Mouse (Mus musculus): ENCODE data around the gene Zcchc3. TPM values are rescaled to one million over a fixed set of nuclear protein-coding genes. Genes with fewer than 3 reads are reported as not detected.

The Zcchc3 gene
- polyA plus RNA-seq, 1 experiment from 2014 or later: 67.7 TPM

- no peaks in the 10 kb centered on the region for H3K27me3 ChIP-seq (ENCODE audit: control insufficient read depth, insufficient read depth, low read length)
- WGBS: under 1% methylated on average over 71 of the region's 86 CpGs
- DNase-seq (ENCODE audit: low spot score): peak; percentile 46
- H3K4me2 ChIP-seq (ENCODE audit: low read depth, low read length): peak overlapping the region; percentile 90
- H3K36me3 ChIP-seq (replicated peaks; ENCODE audit: control insufficient read depth, insufficient read depth, low read depth, low read length): no peaks in the 10 kb centered on the region
- no peak for ATAC-seq (replicated peaks; ENCODE audit: insufficient number of reproducible peaks, low FRiP score, low TSS enrichment, low read depth)
- H3K9me3 ChIP-seq (replicated peaks; ENCODE audit: control insufficient read depth, low read length): no peaks in the 10 kb centered on the region; the same call in 1 of the 2 replicates
- H3K4me1 ChIP-seq (ENCODE audit: control insufficient read depth, insufficient read depth, low read length): peaks cover 6% of the 10 kb centered on the region
- peak overlapping the region; percentile 98 for H3K9ac ChIP-seq (replicated peaks; ENCODE audit: low read length)
- peak overlapping the region; percentile 93 for H3K4me3 ChIP-seq (ENCODE audit: low read depth, low read length)
- peak overlapping the region; percentile 98 for H3K27ac ChIP-seq (replicated peaks; ENCODE audit: low read depth, low read length)
Observed at GRCm38 (mm10) chr2:152413765-152414584, 852 bp downstream of the Zcchc3 start.

- DNase-seq (ENCODE audit: low spot score): no peak
- Histone ChIP-seq H3K9me3 (replicated peaks; ENCODE audit: control insufficient read depth, low read length) (no peaks in the 10 kb centered on the region; the same call in 1 of the 2 replicates), H3K36me3 (replicated peaks; ENCODE audit: control insufficient read depth, insufficient read depth, low read depth, low read length) (no peaks in the 10 kb centered on the region), H3K4me3 (ENCODE audit: low read depth, low read length) (peak overlapping the region; percentile 93), H3K27ac (replicated peaks; ENCODE audit: low read depth, low read length) (peak overlapping the region; percentile 98), H3K9ac (replicated peaks; ENCODE audit: low read length) (peak overlapping the region; percentile 98), H3K4me2 (ENCODE audit: low read depth, low read length) (peak overlapping the region; percentile 90), H3K27me3 (ENCODE audit: control insufficient read depth, insufficient read depth, low read length) (no peaks in the 10 kb centered on the region), H3K4me1 (ENCODE audit: control insufficient read depth, insufficient read depth, low read length) (peaks cover 6% of the 10 kb centered on the region)
- ATAC-seq (replicated peaks; ENCODE audit: insufficient number of reproducible peaks, low FRiP score, low TSS enrichment, low read depth): no peak
- WGBS: 1% methylated on average over 21 of the region's 21 CpGs
Observed at GRCm38 (mm10) chr2:152413158-152413764, 1.6 kb downstream of the Zcchc3 start.

- DNase-seq (ENCODE audit: low spot score) (peak; percentile 39), ATAC-seq (replicated peaks; ENCODE audit: insufficient number of reproducible peaks, low FRiP score, low TSS enrichment, low read depth) (no peak)
- peak overlapping the region; percentile 98 for H3K9ac ChIP-seq (replicated peaks; ENCODE audit: low read length)
- peak overlapping the region; percentile 95 for H3K27ac ChIP-seq (replicated peaks; ENCODE audit: low read depth, low read length)
- WGBS: 2% methylated on average over 15 of the region's 15 CpGs
- H3K4me3 ChIP-seq (ENCODE audit: low read depth, low read length): peak overlapping the region; percentile 93
- no peaks in the 10 kb centered on the region; the same call in 1 of the 2 replicates for H3K9me3 ChIP-seq (replicated peaks; ENCODE audit: control insufficient read depth, low read length)
- H3K36me3 ChIP-seq (replicated peaks; ENCODE audit: control insufficient read depth, insufficient read depth, low read depth, low read length): no peaks in the 10 kb centered on the region
- peak overlapping the region; percentile 90 for H3K4me2 ChIP-seq (ENCODE audit: low read depth, low read length)
- no peaks in the 10 kb centered on the region for H3K27me3 ChIP-seq (ENCODE audit: control insufficient read depth, insufficient read depth, low read length)
- peaks cover 6% of the 10 kb centered on the region for H3K4me1 ChIP-seq (ENCODE audit: control insufficient read depth, insufficient read depth, low read length)
Observed at GRCm38 (mm10) chr2:152412526-152413157, 2.2 kb downstream of the Zcchc3 start.

GRCm38 (mm10) chr2:152411471-152411870, 3.4 kb downstream of the Zcchc3 start:
- Histone ChIP-seq H3K36me3 (replicated peaks; ENCODE audit: control insufficient read depth, insufficient read depth, low read depth, low read length) (no peaks in the 10 kb centered on the region), H3K9ac (replicated peaks; ENCODE audit: low read length) (peak overlapping the region; percentile 60), H3K27ac (replicated peaks; ENCODE audit: low read depth, low read length) (peak overlapping the region; percentile 95), H3K4me2 (ENCODE audit: low read depth, low read length) (peak overlapping the region; percentile 90), H3K27me3 (ENCODE audit: control insufficient read depth, insufficient read depth, low read length) (no peaks in the 10 kb centered on the region), H3K9me3 (replicated peaks; ENCODE audit: control insufficient read depth, low read length) (no peaks in the 10 kb centered on the region; the same call in 1 of the 2 replicates), H3K4me3 (ENCODE audit: low read depth, low read length) (peak overlapping the region; percentile 93), H3K4me1 (ENCODE audit: control insufficient read depth, insufficient read depth, low read length) (peaks cover 7% of the 10 kb centered on the region)
- DNase-seq (ENCODE audit: low spot score) (peak; percentile 69), ATAC-seq (replicated peaks; ENCODE audit: insufficient number of reproducible peaks, low FRiP score, low TSS enrichment, low read depth) (peak; percentile 11; the same call in 1 of the 2 replicates)
- 2% methylated on average over 7 of the region's 7 CpGs for WGBS

DNA sequence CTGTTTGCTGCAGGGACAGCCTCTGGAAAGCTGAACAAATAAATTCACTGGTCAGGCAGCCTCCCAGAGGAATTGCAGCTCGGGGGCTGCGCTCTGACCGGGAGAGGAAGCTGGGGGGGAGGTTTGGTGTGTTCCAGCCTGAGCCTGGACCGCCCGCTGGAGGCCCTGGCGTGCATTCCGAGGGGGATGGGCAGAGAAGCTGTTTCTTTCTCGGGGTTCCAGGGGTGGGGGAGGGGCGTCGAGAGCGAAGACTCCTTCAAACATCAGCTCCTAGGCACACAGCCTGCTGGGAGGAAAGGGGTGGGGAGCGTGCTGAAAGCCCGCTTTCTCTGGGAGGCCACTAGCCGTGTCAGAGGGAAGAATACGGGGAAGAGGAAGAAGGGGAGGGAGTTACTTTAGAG, 3.9 kb downstream of the Zcchc3 start:
- H3K4me1 ChIP-seq (ENCODE audit: control insufficient read depth, insufficient read depth, low read length): peaks cover 8% of the 10 kb centered on the region
- DNase-seq (ENCODE audit: low spot score) (peak; percentile 98), ATAC-seq (replicated peaks; ENCODE audit: insufficient number of reproducible peaks, low FRiP score, low TSS enrichment, low read depth) (peak; percentile 77)
- H3K27me3 ChIP-seq (ENCODE audit: control insufficient read depth, insufficient read depth, low read length): no peaks in the 10 kb centered on the region
- peak overlapping the region; percentile 14 for H3K9ac ChIP-seq (replicated peaks; ENCODE audit: low read length)
- H3K36me3 ChIP-seq (replicated peaks; ENCODE audit: control insufficient read depth, insufficient read depth, low read depth, low read length): no peaks in the 10 kb centered on the region
- no peaks in the 10 kb centered on the region; the same call in 1 of the 2 replicates for H3K9me3 ChIP-seq (replicated peaks; ENCODE audit: control insufficient read depth, low read length)
- peak overlapping the region; percentile 95 for H3K27ac ChIP-seq (replicated peaks; ENCODE audit: low read depth, low read length)
- 2% methylated on average over 15 of the region's 15 CpGs for WGBS
- H3K4me3 ChIP-seq (ENCODE audit: low read depth, low read length): peak overlapping the region; percentile 93
- H3K4me2 ChIP-seq (ENCODE audit: low read depth, low read length): peak overlapping the region; percentile 90

DNA sequence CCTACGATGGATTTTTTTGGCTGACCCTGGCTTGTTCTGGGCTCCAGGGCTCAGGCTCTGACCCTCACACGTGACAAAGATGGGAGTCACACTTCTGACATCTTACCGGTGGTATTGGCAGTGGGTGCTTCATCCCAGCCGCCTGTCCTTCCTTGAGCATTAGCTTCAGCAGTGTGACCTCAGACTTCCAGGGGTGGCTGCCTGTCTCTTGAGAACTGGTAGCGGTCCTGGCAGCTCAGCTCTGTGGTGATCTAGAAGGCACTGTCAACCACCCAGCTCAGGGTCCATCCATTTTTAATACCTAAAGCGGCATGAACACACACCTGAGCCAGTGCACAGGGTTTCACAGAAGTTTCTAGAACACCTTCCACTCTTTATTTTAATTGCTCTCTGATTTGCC, 5.0 kb downstream of the Zcchc3 start:
- DNase-seq (ENCODE audit: low spot score): no peak
- H3K9me3 ChIP-seq (replicated peaks; ENCODE audit: control insufficient read depth, low read length): no peaks in the 10 kb centered on the region
- H3K36me3 ChIP-seq (replicated peaks; ENCODE audit: control insufficient read depth, insufficient read depth, low read depth, low read length): no peaks in the 10 kb centered on the region
- H3K27ac ChIP-seq (replicated peaks; ENCODE audit: low read depth, low read length): peak overlapping the region; percentile 95
- no peak overlapping the region for H3K4me3 ChIP-seq (ENCODE audit: low read depth, low read length)
- no peak for ATAC-seq (replicated peaks; ENCODE audit: insufficient number of reproducible peaks, low FRiP score, low TSS enrichment, low read depth)
- WGBS: 69% methylated on average over 6 of the region's 6 CpGs
- no peak overlapping the region for H3K4me2 ChIP-seq (ENCODE audit: low read depth, low read length)
- no peak overlapping the region for H3K9ac ChIP-seq (replicated peaks; ENCODE audit: low read length)
- H3K27me3 ChIP-seq (ENCODE audit: control insufficient read depth, insufficient read depth, low read length): no peaks in the 10 kb centered on the region
- peaks cover 8% of the 10 kb centered on the region for H3K4me1 ChIP-seq (ENCODE audit: control insufficient read depth, insufficient read depth, low read length)

GRCm38 (mm10) chr2:152406126-152406525, 8.7 kb downstream of the Zcchc3 start:
- peak; percentile 98 for DNase-seq (ENCODE audit: low spot score)
- H3K36me3 ChIP-seq (replicated peaks; ENCODE audit: control insufficient read depth, insufficient read depth, low read depth, low read length): no peaks in the 10 kb centered on the region
- peak; percentile 93 for ATAC-seq (replicated peaks; ENCODE audit: insufficient number of reproducible peaks, low FRiP score, low TSS enrichment, low read depth)
- H3K4me2 ChIP-seq (ENCODE audit: low read depth, low read length): peak overlapping the region; percentile 48
- WGBS: 0% methylated on average over 19 of the region's 19 CpGs
- H3K27me3 ChIP-seq (ENCODE audit: control insufficient read depth, insufficient read depth, low read length): no peaks in the 10 kb centered on the region
- peak overlapping the region; percentile 16; the same call in 1 of the 2 replicates for H3K27ac ChIP-seq (replicated peaks; ENCODE audit: low read depth, low read length)
- no peak overlapping the region; the same call in 1 of the 2 replicates for H3K9ac ChIP-seq (replicated peaks; ENCODE audit: low read length)
- H3K9me3 ChIP-seq (replicated peaks; ENCODE audit: control insufficient read depth, low read length): no peaks in the 10 kb centered on the region
- peak overlapping the region; percentile 33 for H3K4me3 ChIP-seq (ENCODE audit: low read depth, low read length)
- H3K4me1 ChIP-seq (ENCODE audit: control insufficient read depth, insufficient read depth, low read length): peaks cover 8% of the 10 kb centered on the region
